Mouse (Mus musculus): ENCODE results near the gene Gm32742.

DNA sequence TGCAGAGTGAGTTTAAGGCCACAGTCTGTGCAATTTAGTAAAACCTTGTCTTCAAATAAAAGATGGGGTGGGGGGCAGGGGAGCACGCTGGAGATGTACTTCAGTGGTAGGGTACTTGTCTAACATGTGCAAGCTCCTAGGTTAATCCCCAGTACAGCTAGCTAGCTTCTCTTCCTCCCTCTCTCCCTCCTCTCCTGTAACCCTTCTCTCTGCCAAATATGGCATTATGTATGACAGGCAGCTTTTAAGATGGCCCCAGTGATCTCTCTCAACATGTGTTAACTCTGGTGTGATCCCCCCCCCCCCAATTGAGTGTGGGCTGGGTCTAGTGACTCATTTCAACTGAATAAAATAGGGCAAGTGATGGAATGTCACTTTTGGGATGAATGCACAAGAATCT, 21.9 kb downstream of the Gm32742 start:
- TF ChIP-seq CTCF (IDR thresholded peaks at IDR 0.05; ENCODE audit: extremely low read depth, insufficient read length, insufficient replicate concordance, low read depth, low read length) (no peak), POLR2A (IDR thresholded peaks at IDR 0.05; ENCODE audit: low read depth, low read length) (no peak)

Measured in small intestine, adult 2 months (tissue).